Mouse (Mus musculus): ENCODE results near the gene Oas1d.
"Not testable (repeated sequence)": the region's sequence is repeated elsewhere in the genome, so short reads cannot be mapped to it uniquely, and the experiment has no call there.

Gene Oas1d

DNA sequence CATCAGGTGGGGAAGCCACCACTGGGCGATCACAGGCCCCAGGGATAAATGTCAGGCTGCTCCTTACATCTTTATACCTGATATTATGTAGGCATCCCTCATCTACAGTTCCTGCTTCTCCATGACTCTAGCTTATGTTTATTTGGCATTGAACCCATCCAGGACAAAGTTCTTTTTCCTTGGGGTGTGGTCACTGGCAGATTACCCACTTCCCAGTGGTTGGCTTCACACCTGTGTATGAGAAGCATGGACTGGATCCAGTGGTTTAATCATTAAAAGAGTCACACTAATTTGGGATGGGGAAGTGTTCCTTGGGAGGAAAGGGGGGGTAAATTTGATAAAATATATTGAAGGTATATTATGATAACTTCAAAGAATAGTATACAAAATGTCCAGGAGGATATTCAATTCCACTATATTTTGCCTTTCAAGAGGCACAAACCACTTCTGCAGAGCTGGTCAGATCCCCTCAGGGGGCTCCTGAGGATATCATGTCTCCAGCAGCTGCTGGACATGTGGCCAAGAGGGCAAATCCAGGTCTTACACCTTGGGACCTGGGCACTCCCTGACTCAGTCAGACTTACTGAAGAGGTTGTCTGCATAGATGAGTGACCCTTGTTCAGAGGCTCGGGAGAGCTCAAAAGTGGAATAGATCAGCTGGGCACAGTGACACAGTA lies 22.6 kb upstream of the Oas1d start:
- DNase-seq (ENCODE audit: low read depth, low spot score); H3K36me3 ChIP-seq (ENCODE audit: control insufficient read depth, insufficient read depth, low read length, poor library complexity, severe bottlenecking); H3K27me3 ChIP-seq (ENCODE audit: control insufficient read depth, insufficient read depth, low read length, poor library complexity, severe bottlenecking): not testable (repeated sequence)

DNA sequence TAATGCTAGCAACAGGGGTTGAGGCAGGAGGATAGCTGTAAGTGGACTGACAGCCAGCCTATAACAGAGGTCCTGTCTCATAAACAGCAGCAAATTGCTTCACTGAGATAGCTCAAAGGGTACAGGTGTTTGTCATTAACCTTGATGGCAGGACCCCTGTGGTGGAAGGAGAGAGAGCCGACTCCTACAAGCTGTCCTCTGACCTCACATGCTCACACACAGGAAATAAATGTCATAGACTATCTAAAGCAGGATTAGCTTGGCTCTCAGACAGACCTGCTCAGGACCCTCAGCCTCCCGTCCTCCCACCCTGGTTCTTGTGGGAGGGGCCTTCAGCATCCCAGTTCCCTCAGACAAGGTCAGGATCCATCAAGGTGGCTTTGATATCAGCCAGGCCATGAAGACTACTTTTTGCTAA lies 22.1 kb upstream of the Oas1d start:
- DNase-seq (ENCODE audit: low read depth, low spot score): no peak
- no peaks in the 10 kb centered on the region for H3K36me3 ChIP-seq (ENCODE audit: control insufficient read depth, insufficient read depth, low read length, poor library complexity, severe bottlenecking)
- no peaks in the 10 kb centered on the region for H3K27me3 ChIP-seq (ENCODE audit: control insufficient read depth, insufficient read depth, low read length, poor library complexity, severe bottlenecking)

DNA sequence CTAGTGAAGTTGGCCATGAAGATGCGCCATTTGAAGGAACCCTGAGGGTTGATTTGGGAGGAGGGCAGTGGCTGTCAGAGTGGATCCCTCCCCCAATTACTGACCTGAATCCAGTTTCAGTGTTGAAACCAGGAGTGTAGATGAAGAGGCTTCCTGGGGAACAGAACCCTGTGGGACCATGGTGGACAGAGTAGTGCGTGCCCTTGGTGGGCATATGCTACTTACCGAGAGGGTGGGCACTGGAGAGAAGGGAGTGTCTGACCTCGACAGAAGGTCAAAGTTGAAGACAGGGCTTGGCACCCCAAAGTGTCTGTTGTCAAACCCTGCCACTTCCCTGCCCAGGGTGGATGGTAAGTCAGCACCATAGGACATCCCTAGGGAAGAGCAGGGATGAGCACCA lies 20.5 kb upstream of the Oas1d start:
- DNase-seq (ENCODE audit: low read depth, low spot score); H3K27me3 ChIP-seq (ENCODE audit: control insufficient read depth, insufficient read depth, low read length, poor library complexity, severe bottlenecking); H3K36me3 ChIP-seq (ENCODE audit: control insufficient read depth, insufficient read depth, low read length, poor library complexity, severe bottlenecking): not testable (repeated sequence)

DNA sequence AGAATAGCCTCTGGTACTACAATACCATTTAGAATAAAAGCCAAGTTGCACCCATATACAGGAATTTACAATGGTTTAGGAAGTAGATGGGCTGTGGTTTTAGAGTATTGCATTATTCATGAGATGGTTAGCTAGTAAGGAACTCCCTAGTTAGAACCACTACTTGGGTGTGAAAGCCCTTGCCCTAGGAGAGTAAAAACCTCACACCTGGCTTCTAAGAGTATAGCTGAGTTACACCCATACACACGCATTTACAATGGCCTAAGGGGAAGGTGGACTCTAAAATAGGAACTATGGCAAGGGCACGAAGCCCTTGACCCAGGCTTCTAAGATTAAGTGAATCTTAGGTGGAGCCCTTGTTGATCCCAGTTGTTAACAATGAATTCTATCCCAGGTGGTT lies 19.6 kb upstream of the Oas1d start:
- H3K36me3 ChIP-seq (ENCODE audit: control insufficient read depth, insufficient read depth, low read length, poor library complexity, severe bottlenecking); DNase-seq (ENCODE audit: low read depth, low spot score); H3K27me3 ChIP-seq (ENCODE audit: control insufficient read depth, insufficient read depth, low read length, poor library complexity, severe bottlenecking): not testable (repeated sequence)

DNA sequence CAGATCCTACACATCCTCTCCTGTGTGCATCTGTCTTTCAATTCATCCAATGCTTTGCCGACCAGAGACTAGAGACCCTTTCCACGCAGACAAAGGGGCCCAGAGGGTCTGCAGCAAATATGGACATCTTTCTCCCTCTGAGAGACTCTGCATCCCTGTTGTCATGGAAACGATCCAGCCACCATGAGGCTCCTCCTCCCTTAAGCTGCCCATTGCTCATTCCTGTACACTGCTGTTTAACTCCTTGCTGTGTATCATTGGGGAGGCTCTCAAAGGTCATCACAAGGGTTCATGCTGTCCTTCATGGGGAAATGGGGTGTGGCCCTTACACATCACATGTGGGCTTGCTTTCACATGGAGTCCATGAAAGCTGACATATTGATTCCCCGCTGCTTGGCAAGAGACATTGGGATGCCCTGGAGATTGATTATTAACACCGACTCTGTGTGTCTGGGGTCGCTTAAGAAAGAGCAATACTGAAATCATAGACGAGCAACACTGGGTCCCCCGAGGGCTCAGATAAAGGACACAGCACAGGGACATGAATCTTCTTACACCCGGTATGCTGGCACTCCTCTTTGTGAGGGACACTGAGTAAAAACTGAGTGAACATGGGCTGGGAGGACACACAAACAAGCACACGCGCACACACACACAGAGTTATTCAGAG lies 19.0 kb upstream of the Oas1d start:
- H3K27me3 ChIP-seq (ENCODE audit: control insufficient read depth, insufficient read depth, low read length, poor library complexity, severe bottlenecking): no peaks in the 10 kb centered on the region
- DNase-seq (ENCODE audit: low read depth, low spot score): no peak
- no peaks in the 10 kb centered on the region for H3K36me3 ChIP-seq (ENCODE audit: control insufficient read depth, insufficient read depth, low read length, poor library complexity, severe bottlenecking)

DNA sequence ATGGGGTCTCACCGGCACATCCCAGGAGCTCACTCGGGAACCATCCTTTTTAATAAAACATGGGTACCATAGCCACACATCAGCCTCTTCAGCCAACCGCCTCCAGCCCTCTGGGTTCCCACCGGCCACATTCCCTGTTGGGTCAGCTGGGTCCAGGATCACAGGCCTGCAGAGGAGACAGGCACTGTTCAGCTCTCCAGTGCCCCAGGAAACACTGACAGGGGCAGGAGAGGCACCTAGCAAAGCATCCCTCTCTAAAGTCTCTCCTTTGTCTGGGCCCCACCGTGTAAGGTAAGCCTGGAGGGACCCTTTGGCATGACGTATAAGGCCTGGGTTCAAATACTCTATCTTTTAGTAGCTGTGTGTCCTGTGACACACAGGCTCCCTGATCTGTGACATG lies 16.0 kb upstream of the Oas1d start:
- no peak for DNase-seq (ENCODE audit: low read depth, low spot score)
- H3K27me3 ChIP-seq (ENCODE audit: control insufficient read depth, insufficient read depth, low read length, poor library complexity, severe bottlenecking): no peaks in the 10 kb centered on the region

DNA sequence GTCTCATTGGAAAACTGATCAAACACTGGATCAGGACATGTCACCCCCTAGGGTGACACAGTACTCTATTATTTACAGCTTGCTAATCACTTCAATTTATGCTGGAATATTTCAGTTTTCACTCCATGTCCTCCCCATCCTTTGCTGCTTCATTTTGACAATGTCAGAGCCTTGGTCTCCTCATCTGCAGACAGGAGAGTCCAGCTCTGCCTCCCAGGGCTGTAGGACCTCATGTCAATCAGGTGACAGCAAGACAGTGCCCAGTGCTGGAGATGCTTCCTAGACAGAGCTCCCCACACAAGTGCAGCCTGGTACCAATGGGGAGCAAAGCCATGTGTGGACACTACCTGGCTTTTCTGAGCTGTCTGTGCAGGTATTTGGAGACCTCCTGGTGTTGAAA lies 15.6 kb upstream of the Oas1d start:
- no peaks in the 10 kb centered on the region for H3K27me3 ChIP-seq (ENCODE audit: control insufficient read depth, insufficient read depth, low read length, poor library complexity, severe bottlenecking)
- DNase-seq (ENCODE audit: low read depth, low spot score): no peak
- no peaks in the 10 kb centered on the region for H3K36me3 ChIP-seq (ENCODE audit: control insufficient read depth, insufficient read depth, low read length, poor library complexity, severe bottlenecking)

More for the DNA sequence above, 16.0 kb upstream of the Oas1d start:
- H3K36me3 ChIP-seq (ENCODE audit: control insufficient read depth, insufficient read depth, low read length, poor library complexity, severe bottlenecking): no peaks in the 10 kb centered on the region

DNA sequence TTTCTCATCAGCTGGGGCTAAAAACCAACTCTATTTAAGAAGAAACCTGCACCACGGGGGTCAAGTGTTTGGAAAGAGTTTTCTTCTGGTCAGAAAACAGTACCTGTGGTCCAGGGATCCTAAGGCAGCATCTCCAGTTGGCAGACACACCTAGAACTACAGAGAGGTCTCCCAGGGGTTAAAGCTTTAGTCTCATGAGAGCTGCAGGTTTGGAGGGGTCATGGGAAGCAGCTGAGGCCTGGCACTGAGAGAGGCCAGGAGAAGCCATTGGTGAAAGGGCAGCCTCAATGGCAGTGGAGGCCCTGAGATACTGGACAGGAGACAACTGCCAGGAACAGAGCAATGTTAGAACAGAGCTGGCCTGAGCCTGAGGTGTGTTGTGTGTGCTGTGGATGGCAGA lies 13.7 kb upstream of the Oas1d start:
- H3K36me3 ChIP-seq (ENCODE audit: control insufficient read depth, insufficient read depth, low read length, poor library complexity, severe bottlenecking): no peaks in the 10 kb centered on the region
- no peak for DNase-seq (ENCODE audit: low read depth, low spot score)
- H3K27me3 ChIP-seq (ENCODE audit: control insufficient read depth, insufficient read depth, low read length, poor library complexity, severe bottlenecking): no peaks in the 10 kb centered on the region

DNA sequence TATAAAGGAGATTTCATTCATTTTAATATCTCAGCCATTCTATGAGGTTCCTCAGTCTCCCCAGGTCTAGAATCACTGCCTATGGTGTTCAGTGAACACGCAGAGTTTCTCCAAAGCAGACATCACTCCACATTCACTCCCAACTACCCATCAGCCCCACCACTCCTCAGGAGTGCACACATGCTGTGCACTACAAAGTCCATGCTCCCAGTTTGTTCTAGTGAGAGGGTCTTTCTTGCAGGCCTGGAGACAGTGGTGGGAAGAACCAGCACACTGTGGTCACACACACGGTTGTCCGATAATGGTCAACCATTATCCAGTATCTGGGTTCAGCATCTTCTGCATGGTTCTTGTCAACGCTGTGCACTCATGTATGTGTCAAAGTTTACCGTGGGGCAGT lies 12.3 kb upstream of the Oas1d start:
- DNase-seq (ENCODE audit: low read depth, low spot score): no peak
- H3K36me3 ChIP-seq (ENCODE audit: control insufficient read depth, insufficient read depth, low read length, poor library complexity, severe bottlenecking): no peaks in the 10 kb centered on the region
- H3K27me3 ChIP-seq (ENCODE audit: control insufficient read depth, insufficient read depth, low read length, poor library complexity, severe bottlenecking): no peaks in the 10 kb centered on the region

DNA sequence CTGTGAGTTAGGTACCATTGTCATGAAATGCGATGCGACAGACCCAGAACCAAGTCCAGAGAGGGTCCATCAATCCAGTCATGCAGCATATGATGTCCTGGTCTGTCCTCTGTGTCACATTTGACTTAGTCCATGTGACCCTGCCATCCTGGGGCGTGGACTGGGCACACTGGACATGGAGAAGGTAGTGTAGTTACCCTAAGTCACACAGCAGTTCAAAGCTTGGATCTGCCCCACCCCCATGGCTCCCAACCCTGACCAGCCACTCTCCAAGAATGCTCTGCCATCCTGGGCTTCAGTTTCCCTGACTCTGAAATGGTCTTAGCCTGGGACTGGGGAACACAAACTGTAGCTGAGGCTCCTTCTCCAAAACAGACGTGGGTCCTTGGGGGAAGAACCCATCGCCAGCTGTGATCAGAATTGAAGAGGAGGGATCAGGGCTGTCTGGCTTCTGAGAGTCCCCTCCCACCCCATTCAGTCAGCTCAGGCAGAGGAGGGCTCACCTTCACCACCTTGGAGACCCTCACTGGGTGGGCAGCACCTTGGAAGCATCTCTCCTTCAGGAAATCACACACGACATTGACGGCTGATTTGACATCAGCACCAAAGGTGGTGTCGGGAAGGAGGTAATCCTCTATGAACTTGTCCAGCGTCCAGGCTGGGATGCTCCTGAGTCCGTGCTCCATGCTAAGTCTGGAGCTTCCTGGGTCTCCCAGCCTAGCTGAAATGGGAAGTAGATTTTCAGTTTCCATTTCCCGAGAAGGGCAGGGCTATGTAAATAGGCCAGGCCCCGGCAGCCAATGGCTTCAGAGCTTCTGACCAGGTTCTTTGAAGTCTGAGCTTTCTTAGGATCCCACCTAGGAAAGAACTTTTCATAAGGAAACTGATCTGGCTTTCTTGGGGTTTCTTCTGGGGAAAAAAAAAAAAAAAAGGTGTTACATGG lies 7.3 kb upstream of the Oas1d start, which contains the start of gene Oas1a:
TSS of gene Oas1a (minus strand) at position 731 of the 943 bp plus-strand sequence.
- H3K36me3 ChIP-seq (ENCODE audit: control insufficient read depth, insufficient read depth, low read length, poor library complexity, severe bottlenecking); DNase-seq (ENCODE audit: low read depth, low spot score); H3K27me3 ChIP-seq (ENCODE audit: control insufficient read depth, insufficient read depth, low read length, poor library complexity, severe bottlenecking): not testable (repeated sequence)

DNA sequence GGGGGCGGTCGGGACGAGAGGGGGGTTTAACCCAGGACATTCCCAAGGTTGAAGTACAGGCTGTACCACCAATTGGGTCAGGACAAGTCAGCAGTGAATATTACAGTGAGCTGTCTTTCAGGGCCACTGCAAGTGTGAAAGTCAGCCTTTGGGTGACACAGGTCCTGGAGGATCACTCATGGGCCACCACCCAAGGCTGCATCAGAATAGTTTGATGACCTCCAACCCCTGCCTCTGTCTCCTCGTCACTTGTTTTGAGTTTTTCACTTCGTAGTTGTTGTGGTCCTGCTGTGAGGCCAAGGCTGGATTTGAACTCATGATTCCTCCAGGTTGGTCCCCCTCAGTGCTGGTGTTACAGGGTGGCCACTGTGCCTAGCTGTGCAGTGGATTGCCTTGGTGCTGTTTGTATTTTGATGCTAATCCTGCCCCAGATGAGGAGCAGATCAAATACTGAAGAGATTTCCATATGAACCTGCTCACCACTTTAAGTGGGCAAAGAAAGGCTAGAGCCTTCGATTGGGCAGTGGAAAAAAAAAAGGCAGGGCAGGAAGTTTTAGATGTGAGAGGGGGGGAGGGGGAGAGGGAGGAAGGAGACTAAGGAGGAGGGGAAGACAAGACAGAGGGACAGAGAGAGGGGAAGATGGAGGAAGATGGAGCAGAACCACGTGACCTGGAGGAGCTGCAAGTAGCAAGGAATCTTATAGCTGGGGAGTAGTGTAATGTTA lies 6.0 kb upstream of the Oas1d start:
- no peaks in the 10 kb centered on the region for H3K36me3 ChIP-seq (ENCODE audit: control insufficient read depth, insufficient read depth, low read length, poor library complexity, severe bottlenecking)
- H3K27me3 ChIP-seq (ENCODE audit: control insufficient read depth, insufficient read depth, low read length, poor library complexity, severe bottlenecking): no peaks in the 10 kb centered on the region
- no peak for DNase-seq (ENCODE audit: low read depth, low spot score)

DNA sequence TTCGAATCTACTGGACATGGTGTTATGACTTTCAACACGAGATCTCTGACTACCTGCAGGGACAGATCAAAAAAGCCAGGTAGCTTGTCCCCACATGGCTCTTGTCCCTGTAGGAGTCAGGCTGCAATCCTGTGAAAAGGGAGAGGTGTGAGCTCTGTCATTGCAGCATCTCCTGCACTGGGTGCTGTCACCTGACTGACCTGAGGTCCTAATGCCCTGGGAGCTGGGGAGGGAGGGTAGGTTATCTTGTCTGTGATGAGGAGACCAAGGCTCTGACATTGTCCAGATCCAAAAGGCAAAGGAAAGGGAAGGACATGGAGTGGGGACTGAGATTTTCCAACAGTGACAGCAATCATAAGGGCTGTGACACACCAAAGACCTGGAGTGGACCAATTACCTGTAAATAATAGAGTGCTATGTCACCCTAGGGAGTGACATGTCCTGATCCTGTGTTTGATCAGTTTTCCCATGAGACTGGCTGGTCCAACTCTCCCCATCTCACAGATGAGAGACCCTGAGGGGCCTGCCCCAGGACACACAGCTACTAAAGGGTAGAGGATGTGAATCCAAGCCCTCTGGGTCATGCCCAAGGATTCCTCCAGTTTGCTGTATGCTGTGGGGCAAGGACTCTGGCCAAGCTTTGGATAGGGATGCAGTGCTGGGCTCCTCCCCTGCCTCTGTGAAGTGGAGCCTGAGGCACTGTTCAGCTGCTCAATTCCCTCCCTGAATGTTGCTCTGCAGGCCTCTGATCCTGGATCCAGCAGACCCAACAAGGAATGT lies 5.0 kb downstream of the Oas1d start:
- not testable (repeated sequence) for DNase-seq (ENCODE audit: low read depth, low spot score); H3K27me3 ChIP-seq (ENCODE audit: control insufficient read depth, insufficient read depth, low read length, poor library complexity, severe bottlenecking); H3K36me3 ChIP-seq (ENCODE audit: control insufficient read depth, insufficient read depth, low read length, poor library complexity, severe bottlenecking)

DNA sequence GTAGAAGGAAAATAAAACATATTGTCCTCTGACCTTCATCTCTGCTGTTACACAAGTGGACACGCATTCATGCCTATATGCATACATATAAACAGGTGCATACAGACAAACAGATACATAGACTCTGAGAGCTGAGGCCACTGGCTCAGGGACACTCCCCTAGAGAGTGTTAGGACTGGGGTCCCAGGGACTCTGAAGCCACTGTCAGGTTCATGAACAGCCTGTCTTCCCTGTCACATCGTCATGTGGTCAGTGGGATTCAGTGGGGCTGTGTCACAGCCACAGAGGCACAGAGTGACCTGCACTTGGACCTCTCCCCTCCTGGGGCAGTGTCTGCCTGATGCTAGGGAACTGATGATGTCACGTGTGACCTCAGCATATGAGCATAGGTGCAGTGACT lies 6.0 kb downstream of the Oas1d start:
- DNase-seq (ENCODE audit: low read depth, low spot score): no peak
- no peaks in the 10 kb centered on the region for H3K36me3 ChIP-seq (ENCODE audit: control insufficient read depth, insufficient read depth, low read length, poor library complexity, severe bottlenecking)
- no peaks in the 10 kb centered on the region for H3K27me3 ChIP-seq (ENCODE audit: control insufficient read depth, insufficient read depth, low read length, poor library complexity, severe bottlenecking)

DNA sequence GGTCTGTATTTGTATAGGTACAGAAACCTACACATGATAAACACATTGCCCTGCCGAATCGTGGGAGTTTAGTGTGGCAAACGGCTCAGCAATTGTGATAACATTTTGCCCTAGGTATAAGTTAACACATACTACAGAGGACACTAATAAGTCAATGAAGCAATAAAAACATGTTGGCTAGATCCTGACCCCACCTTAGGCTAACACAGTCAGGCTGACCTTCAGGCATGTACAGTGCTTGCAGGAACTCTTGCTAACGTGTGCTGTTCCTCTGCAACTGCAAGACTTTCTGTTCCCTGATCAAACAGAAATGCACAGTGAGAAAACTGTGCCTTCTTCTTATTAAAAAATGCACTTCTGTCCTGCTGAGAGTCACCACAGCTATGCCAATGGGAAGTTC lies 9.6 kb downstream of the Oas1d start:
- no peaks in the 10 kb centered on the region for H3K27me3 ChIP-seq (ENCODE audit: control insufficient read depth, insufficient read depth, low read length, poor library complexity, severe bottlenecking)
- no peak for DNase-seq (ENCODE audit: low read depth, low spot score)
- H3K36me3 ChIP-seq (ENCODE audit: control insufficient read depth, insufficient read depth, low read length, poor library complexity, severe bottlenecking): no peaks in the 10 kb centered on the region

All from splenic B cell, adult 2 months (primary cell).